Mouse (Mus musculus) thymus, adult 2 months (tissue): ENCODE results near the gene Gm45717. TPM values are rescaled to one million over a fixed set of nuclear protein-coding genes. Genes with fewer than 3 reads are reported as not detected.

Source experiments
- DNase-seq: peaks from one replicate; pipeline ENCODE4 v3.0.0; 2021
- H3K27ac ChIP-seq: fragments of 200-500 bp; 2 replicates; pipeline ENCODE4 v1.5.1; 2012; ENCODE audit warnings: low read length, control low read depth; ENCODE audit not compliant: control insufficient read depth, insufficient read depth
- H3K27me3 ChIP-seq: fragments of 200-500 bp; 2 replicates; pipeline ENCODE4 v1.6.1; 2012; ENCODE audit warnings: mild to moderate bottlenecking, low read length, moderate library complexity, mixed read lengths; ENCODE audit not compliant: control insufficient read depth, insufficient read depth
- H3K36me3 ChIP-seq: fragments of 200-500 bp; 2 replicates; pipeline ENCODE4 v1.6.1; 2012; ENCODE audit warnings: mild to moderate bottlenecking, low read length, moderate library complexity; ENCODE audit not compliant: control insufficient read depth, insufficient read depth
- H3K4me1 ChIP-seq: fragments of 200-500 bp; replicated peaks from 2 replicates; pipeline ENCODE4 v1.6.1; 2012; ENCODE audit warnings: low read length; ENCODE audit not compliant: control insufficient read depth, insufficient read depth
- H3K4me3 ChIP-seq: fragments of 200-500 bp; 2 replicates; pipeline ENCODE4 v1.5.1; 2012; ENCODE audit warnings: mild to moderate bottlenecking, low read length, control low read depth, moderate library complexity; ENCODE audit not compliant: control insufficient read depth, insufficient read depth
- CTCF ChIP-seq: fragments of 200-500 bp; IDR thresholded peaks from 2 replicates; pipeline ENCODE4 v1.5.1; 2012; ENCODE audit warnings: mild to moderate bottlenecking, control low read depth, low read length, moderate library complexity, borderline replicate concordance; ENCODE audit not compliant: control insufficient read depth, poor library complexity, insufficient read depth; ENCODE audit errors: extremely low read depth
- POLR2A ChIP-seq: fragments of 200-500 bp; IDR thresholded peaks from 2 replicates; pipeline ENCODE4 v1.6.1; 2012; ENCODE audit warnings: mild to moderate bottlenecking, low read length, control low read depth, moderate library complexity; ENCODE audit not compliant: control insufficient read depth, poor library complexity, insufficient read depth; ENCODE audit errors: extremely low read depth
- WGBS: fragments of 180-500 bp; shearing (Covaris S2); methylation state at CpG from one replicate; pipeline ENCODE4 v1.1.7; 2018; 5-methylcytosine and 5-hydroxymethylcytosine counted together
- polyA plus RNA-seq: library from polyadenylated mRNA; depleted of rRNA; stranded (reverse); fragments of >200 nt; gene quantifications from 2 replicates; pipeline ENCODE4 v1.2.3, GENCODE M21; 2012; rRNA removed

Gene Gm45717
- polyA plus RNA-seq, 1 experiment: not detected

GRCm38 (mm10) chr7:140908181-140908580, 47.6 kb downstream of the Gm45717 start:
- 81% methylated on average over 7 of the region's 7 CpGs for WGBS
- Histone ChIP-seq H3K27me3 (no peaks in the 10 kb centered on the region), H3K36me3 (no peaks in the 10 kb centered on the region), H3K4me3 (no peak overlapping the region), H3K27ac (no peak overlapping the region), H3K4me1 (peaks cover 8% of the 10 kb centered on the region)
- no peak for DNase-seq
- TF ChIP-seq CTCF (no peak), POLR2A (no peak)

- no peak for TF ChIP-seq CTCF
- Histone ChIP-seq H3K27ac (no peak overlapping the region), H3K4me1 (peaks cover 8% of the 10 kb centered on the region), H3K4me3 (no peak overlapping the region), H3K27me3 (no peaks in the 10 kb centered on the region), H3K36me3 (no peaks in the 10 kb centered on the region)
- 87% methylated on average over 7 of the region's 7 CpGs for WGBS
- DNase-seq: no peak
Measured at GRCm38 (mm10) chr7:140907697-140908096, 48.0 kb downstream of the Gm45717 start.

GRCm38 (mm10) chr7:140907131-140907530, 48.6 kb downstream of the Gm45717 start:
- WGBS: 92% methylated on average over 13 of the region's 13 CpGs
- Histone ChIP-seq H3K27ac (no peak overlapping the region), H3K27me3 (no peaks in the 10 kb centered on the region), H3K36me3 (no peaks in the 10 kb centered on the region), H3K4me3 (no peak overlapping the region), H3K4me1 (peaks cover 8% of the 10 kb centered on the region)
- no peak for TF ChIP-seq CTCF
- no peak for DNase-seq

- Histone ChIP-seq H3K36me3 (no peaks in the 10 kb centered on the region), H3K4me1 (peaks cover 8% of the 10 kb centered on the region), H3K4me3 (no peak overlapping the region), H3K27ac (no peak overlapping the region), H3K27me3 (no peaks in the 10 kb centered on the region)
- no peak for DNase-seq
- TF ChIP-seq POLR2A (no peak), CTCF (no peak)
- WGBS: 99% methylated on average over 2 of the region's 2 CpGs
Measured at GRCm38 (mm10) chr7:140905642-140906081, 50.1 kb downstream of the Gm45717 start.

- WGBS: 28% methylated on average over 13 of the region's 13 CpGs
- H3K36me3 ChIP-seq: no peaks in the 10 kb centered on the region; the same call in 1 of the 2 replicates
- no peaks in the 10 kb centered on the region for H3K4me1 ChIP-seq
- peak; percentile 82 for DNase-seq
- H3K27me3 ChIP-seq: no peaks in the 10 kb centered on the region
- H3K27ac ChIP-seq: no peak overlapping the region
- H3K4me3 ChIP-seq: no peak overlapping the region
- TF ChIP-seq POLR2A (no peak), CTCF (peak; percentile 90; the same call in 1 of the 2 replicates)
Measured at GRCm38 (mm10) chr7:140903212-140903611, 52.5 kb downstream of the Gm45717 start.

GRCm38 (mm10) chr7:140902036-140902875, 53.5 kb downstream of the Gm45717 start:
- DNase-seq: no peak
- Histone ChIP-seq H3K27me3 (no peaks in the 10 kb centered on the region), H3K27ac (no peak overlapping the region), H3K4me1 (no peaks in the 10 kb centered on the region), H3K36me3 (peaks cover 7% of the 10 kb centered on the region), H3K4me3 (no peak overlapping the region)
- TF ChIP-seq CTCF (no peak), POLR2A (no peak)
- WGBS: 93% methylated on average over 15 of the region's 15 CpGs

GRCm38 (mm10) chr7:140900220-140900619, 55.5 kb downstream of the Gm45717 start, which contains the start of gene Cox8b:
Cox8b (minus strand) TSS chr7:140900446.
- Histone ChIP-seq H3K4me1 (no peaks in the 10 kb centered on the region), H3K27me3 (no peaks in the 10 kb centered on the region), H3K27ac (no peak within 1 kb of the TSS), H3K36me3 (peaks cover 12% of the 10 kb centered on the region), H3K4me3 (no peak within 1 kb of the TSS)
- no peak for TF ChIP-seq POLR2A
- TF ChIP-seq CTCF: no peak
- no peak for DNase-seq
- WGBS: 83% methylated on average over 10 of the region's 10 CpGs

Other genes with a start within 250 kb of the Gm45717 start
- gene Cyp2e1, start 192.2 kb downstream of the Gm45717 start, polyA plus RNA-seq: 11.2 and 12.2 TPM in 2 replicates
- gene Syce1, start 168.1 kb downstream of the Gm45717 start, polyA plus RNA-seq: 0.27 TPM in 1 of 2 replicates, not detected in the other
- gene Zfp941, start 133.8 kb downstream of the Gm45717 start, polyA plus RNA-seq: 0.04 and 0.22 TPM in 2 replicates
- 12.9 and 15.9 TPM in 2 replicates for gene Urah, start 120.9 kb downstream of the Gm45717 start, polyA plus RNA-seq
- gene Scgb1c1, start 110.4 kb downstream of the Gm45717 start, polyA plus RNA-seq: 2.0 and 3.2 TPM in 2 replicates
- 0.20 TPM in 1 of 2 replicates, not detected in the other for gene Odf3, start 108.1 kb downstream of the Gm45717 start, polyA plus RNA-seq
- gene Gm45785, start 99.6 kb downstream of the Gm45717 start, polyA plus RNA-seq: not detected in 2 replicates
- 175 and 181 TPM in 2 replicates for gene Ric8a, start 99.0 kb downstream of the Gm45717 start, polyA plus RNA-seq
- 26.5 and 31.8 TPM in 2 replicates for gene Bet1l, start 98.4 kb downstream of the Gm45717 start, polyA plus RNA-seq
- gene Psmd13, start 74.0 kb downstream of the Gm45717 start, polyA plus RNA-seq: 99.7 and 100 TPM in 2 replicates
- 23.1 and 27.6 TPM in 2 replicates for gene Sirt3, start 73.6 kb downstream of the Gm45717 start, polyA plus RNA-seq
- gene Cox8b, start 55.5 kb downstream of the Gm45717 start, polyA plus RNA-seq: 159 and 231 TPM in 2 replicates
- 0.32 and 0.71 TPM in 2 replicates for gene Nlrp6, start 35.0 kb downstream of the Gm45717 start, polyA plus RNA-seq
- gene Pgghg, start 14.5 kb downstream of the Gm45717 start, polyA plus RNA-seq: 60.1 and 68.6 TPM in 2 replicates
- gene Ifitm5, start 5.6 kb downstream of the Gm45717 start, polyA plus RNA-seq: 0.43 and 0.81 TPM in 2 replicates
- 207 and 296 TPM in 2 replicates for gene Ifitm2, start 50 bp upstream of the Gm45717 start, polyA plus RNA-seq
- 39.0 and 60.9 TPM in 2 replicates for gene Ifitm1, start 11.3 kb upstream of the Gm45717 start, polyA plus RNA-seq
- gene Ifitm3, start 54.8 kb upstream of the Gm45717 start, polyA plus RNA-seq: 309 and 397 TPM in 2 replicates
- gene Ifitm6, start 62.0 kb upstream of the Gm45717 start, polyA plus RNA-seq: 4.7 and 5.9 TPM in 2 replicates
- gene Gm17387, start 73.2 kb upstream of the Gm45717 start, polyA plus RNA-seq: not detected in 2 replicates
- gene B4galnt4, start 105.2 kb upstream of the Gm45717 start, polyA plus RNA-seq: 1.4 and 1.6 TPM in 2 replicates
- 46.8 and 49.9 TPM in 2 replicates for gene Pkp3, start 122.3 kb upstream of the Gm45717 start, polyA plus RNA-seq
- 62.4 and 67.3 TPM in 2 replicates for gene Sigirr, start 144.6 kb upstream of the Gm45717 start, polyA plus RNA-seq
- gene Ano9, start 161.9 kb upstream of the Gm45717 start, polyA plus RNA-seq: 1.5 and 2.9 TPM in 2 replicates
- 29.9 and 33.8 TPM in 2 replicates for gene Ptdss2, start 166.4 kb upstream of the Gm45717 start, polyA plus RNA-seq
- 59.0 and 75.9 TPM in 2 replicates for gene Rnh1, start 216.9 kb upstream of the Gm45717 start, polyA plus RNA-seq
- gene Hras, start 238.1 kb upstream of the Gm45717 start, polyA plus RNA-seq: 65.6 and 77.9 TPM in 2 replicates
- gene Lrrc56, start 238.2 kb upstream of the Gm45717 start, polyA plus RNA-seq: 7.1 and 7.4 TPM in 2 replicates